Mouse (Mus musculus) midbrain, embryonic 12.5 days (tissue): ENCODE data around the gene Kcnh2. TPM values are rescaled to one million over a fixed set of nuclear protein-coding genes. Genes with fewer than 3 reads are reported as not detected.

ENCODE experiments used
- ATAC-seq: fragments of 200-750 bp; cut with Nextera tagmentation; 2 replicates; pipeline ENCODE4 v1.8.0; 2017; ENCODE audit warnings: low read depth, moderate TSS enrichment, moderate library complexity; ENCODE audit not compliant: low FRiP score
- H3K27ac ChIP-seq: fragments of 300-500 bp; sonication (generic); replicated peaks from 2 replicates; pipeline ENCODE4 v1.5.1; 2016; ENCODE audit warnings: mild to moderate bottlenecking
- H3K27me3 ChIP-seq: fragments of 300-500 bp; sonication (generic); 2 replicates; pipeline ENCODE4 v1.6.1; 2016; ENCODE audit warnings: mild to moderate bottlenecking
- H3K36me3 ChIP-seq: fragments of 300-500 bp; sonication (generic); 2 replicates; pipeline ENCODE4 v1.6.1; 2016
- H3K4me1 ChIP-seq: fragments of 300-500 bp; sonication (generic); 2 replicates; pipeline ENCODE4 v1.6.1; 2016
- H3K4me2 ChIP-seq: fragments of 300-500 bp; sonication (generic); replicated peaks from 2 replicates; pipeline ENCODE4 v1.6.1; 2016; ENCODE audit warnings: mild to moderate bottlenecking, moderate library complexity
- H3K4me3 ChIP-seq: fragments of 300-500 bp; sonication (generic); 2 replicates; pipeline ENCODE4 v1.5.1; 2016; ENCODE audit warnings: mild to moderate bottlenecking
- H3K9ac ChIP-seq: fragments of 300-500 bp; sonication (generic); replicated peaks from 2 replicates; pipeline ENCODE4 v1.6.1; 2016; ENCODE audit warnings: mild to moderate bottlenecking, moderate library complexity
- H3K9me3 ChIP-seq: fragments of 300-500 bp; sonication (generic); 2 replicates; pipeline ENCODE4 v1.6.1; 2016; ENCODE audit warnings: mild to moderate bottlenecking
- WGBS: fragments of 180-500 bp; shearing (Covaris S2); methylation state at CpG from one replicate; pipeline ENCODE4 v1.1.7; 2016; 5-methylcytosine and 5-hydroxymethylcytosine counted together
- polyA plus RNA-seq: library from polyadenylated mRNA; unstranded; fragments of >200 nt; fragmentation: Nextera tagmentation; extraction: Ambion mirVana; gene quantifications from 2 replicates; pipeline ENCODE4 v1.2.1, GENCODE M21; 2016

Kcnh2 gene
- polyA plus RNA-seq, 1 experiment from 2014 or later: 18.0 TPM

DNA sequence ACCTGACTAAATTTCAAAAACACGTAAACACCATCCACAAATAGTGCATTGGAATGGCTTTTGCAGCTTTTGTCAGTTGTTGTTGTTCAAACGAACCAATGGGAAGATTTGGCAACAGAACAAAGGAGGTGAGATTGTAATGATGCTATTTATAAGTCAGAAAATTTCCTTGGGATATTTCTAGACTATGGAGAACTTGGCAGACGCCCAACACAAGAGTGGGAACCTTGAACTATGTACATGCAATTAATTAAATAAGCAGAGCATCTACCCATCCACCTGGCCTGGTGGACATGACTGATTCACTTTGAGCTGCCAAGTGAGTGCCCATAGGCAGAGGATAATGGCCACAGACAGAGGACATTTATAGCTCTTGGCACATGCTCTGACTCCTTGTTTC, 59.5 kb downstream of the Kcnh2 start:
- no peak overlapping the region for H3K9ac ChIP-seq
- no peaks in the 10 kb centered on the region for H3K9me3 ChIP-seq
- no peak for ATAC-seq
- H3K27me3 ChIP-seq: no peaks in the 10 kb centered on the region
- H3K36me3 ChIP-seq: no peaks in the 10 kb centered on the region
- WGBS: 74% methylated on average over 3 of the region's 3 CpGs
- H3K4me2 ChIP-seq: no peak overlapping the region
- no peak overlapping the region for H3K27ac ChIP-seq
- H3K4me3 ChIP-seq: no peak overlapping the region
- H3K4me1 ChIP-seq: no peaks in the 10 kb centered on the region

DNA sequence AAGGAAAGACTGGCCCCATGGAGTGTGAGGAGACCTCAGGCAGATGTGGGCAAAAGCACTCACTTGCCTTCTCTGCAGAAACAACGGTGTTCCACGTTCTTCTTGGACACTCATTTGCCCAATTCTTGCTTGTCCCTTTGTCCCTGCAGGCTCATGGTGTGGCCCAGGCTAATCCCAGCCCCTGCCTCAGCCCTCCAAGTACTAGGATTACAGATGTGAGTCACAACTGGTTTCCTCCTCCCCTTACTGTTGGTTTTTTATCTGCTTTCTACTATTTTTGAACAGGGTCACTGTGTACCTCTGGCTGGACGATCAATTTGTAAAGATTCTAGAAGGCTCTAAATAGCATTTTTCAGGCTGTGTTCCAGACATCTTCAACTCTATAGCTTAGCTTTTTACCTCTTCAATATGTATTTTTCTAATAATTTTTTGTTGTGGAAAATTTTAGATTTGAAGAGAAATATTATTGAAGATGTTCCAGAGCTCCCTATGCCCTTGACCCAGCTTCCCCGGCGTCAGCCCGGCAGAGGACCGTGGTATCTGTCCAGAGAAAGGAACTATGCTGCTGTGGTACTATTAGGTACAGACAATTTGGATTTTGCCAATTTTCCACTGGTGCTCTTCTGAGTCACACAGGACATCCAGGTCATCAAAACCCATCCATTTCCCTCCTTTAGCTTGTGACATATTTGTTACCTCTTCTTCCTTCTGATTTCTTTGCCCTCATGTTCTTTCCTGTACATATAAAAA, 65.0 kb downstream of the Kcnh2 start:
- Histone ChIP-seq H3K9ac (no peak overlapping the region), H3K4me3 (no peak overlapping the region), H3K4me2 (no peak overlapping the region), H3K9me3 (no peaks in the 10 kb centered on the region), H3K27ac (no peak overlapping the region), H3K36me3 (no peaks in the 10 kb centered on the region), H3K4me1 (no peaks in the 10 kb centered on the region; the same call in 1 of the 2 replicates), H3K27me3 (no peaks in the 10 kb centered on the region)
- 76% methylated on average over 7 of the region's 7 CpGs for WGBS
- ATAC-seq: no peak

DNA sequence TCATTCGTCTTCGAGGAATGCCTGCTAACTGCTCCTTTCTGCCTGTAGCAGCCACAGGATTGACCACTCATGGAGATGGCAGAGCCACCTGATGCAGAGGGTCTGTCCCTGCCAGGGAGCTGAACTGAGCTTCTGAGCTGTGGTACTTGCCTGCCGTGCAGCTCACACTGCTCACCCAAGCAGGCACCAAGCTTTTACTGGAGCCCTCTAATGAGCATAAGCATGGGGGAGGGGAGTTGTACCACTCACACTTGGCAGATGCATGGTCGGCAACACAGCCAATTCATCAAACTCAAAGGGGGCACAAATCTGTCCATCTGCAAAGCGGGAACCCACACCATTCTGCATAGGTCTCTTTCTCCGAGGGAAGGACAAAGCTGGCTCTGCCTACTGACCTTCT, 67.3 kb downstream of the Kcnh2 start:
- no peak for ATAC-seq

DNA sequence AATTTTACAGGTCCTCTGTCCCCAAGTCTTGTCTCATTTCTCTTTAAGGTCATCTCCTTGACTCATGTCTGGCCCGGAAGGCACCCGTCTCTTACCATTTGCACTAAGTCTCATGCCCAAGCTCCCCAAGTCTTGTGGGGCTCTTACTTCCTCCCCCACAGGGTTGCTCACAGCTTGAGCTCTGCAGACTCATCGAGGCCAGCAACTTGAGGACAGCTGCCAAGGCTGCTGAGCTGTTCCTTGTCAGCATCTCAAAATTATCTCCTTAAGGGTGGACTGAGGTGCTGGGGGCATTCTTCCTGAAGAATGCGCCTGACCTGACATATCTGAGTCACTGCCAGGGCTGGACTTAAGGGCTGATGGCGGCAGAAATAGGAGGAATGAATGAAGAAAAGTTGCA, 68.2 kb downstream of the Kcnh2 start:
- ATAC-seq: no peak
- H3K4me2 ChIP-seq: no peak overlapping the region
- H3K36me3 ChIP-seq: no peaks in the 10 kb centered on the region
- H3K4me1 ChIP-seq: peaks cover 10% of the 10 kb centered on the region
- H3K9me3 ChIP-seq: no peaks in the 10 kb centered on the region
- H3K27ac ChIP-seq: no peak overlapping the region
- WGBS: 79% methylated on average over 5 of the region's 5 CpGs
- H3K9ac ChIP-seq: no peak overlapping the region
- H3K4me3 ChIP-seq: no peak overlapping the region
- H3K27me3 ChIP-seq: no peaks in the 10 kb centered on the region

More for the DNA sequence above, 67.3 kb downstream of the Kcnh2 start:
- Histone ChIP-seq H3K27ac (no peak overlapping the region), H3K9me3 (no peaks in the 10 kb centered on the region), H3K36me3 (no peaks in the 10 kb centered on the region), H3K4me3 (no peak overlapping the region), H3K9ac (no peak overlapping the region), H3K4me2 (no peak overlapping the region), H3K4me1 (peaks cover 10% of the 10 kb centered on the region), H3K27me3 (no peaks in the 10 kb centered on the region)
- 80% methylated on average over 6 of the region's 6 CpGs for WGBS

DNA sequence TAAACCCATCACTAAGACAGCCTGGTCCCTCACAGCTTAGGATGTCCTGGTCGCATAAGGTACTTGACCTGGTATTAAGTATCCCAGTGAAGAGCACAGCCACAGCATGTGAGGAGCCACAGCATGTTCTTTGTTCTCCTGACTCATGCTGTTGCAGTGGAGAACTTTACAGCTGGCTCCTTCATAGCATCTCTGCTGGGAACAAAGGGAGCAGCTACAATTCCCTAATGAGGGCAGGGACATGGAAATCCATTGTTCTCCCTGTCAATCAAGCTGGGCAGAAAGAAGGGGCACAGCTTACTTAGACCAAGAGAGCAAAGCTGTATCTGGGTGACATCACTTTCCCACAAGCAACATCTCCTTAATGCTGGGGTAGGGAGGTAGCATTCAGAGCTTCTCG, 70.9 kb downstream of the Kcnh2 start:
- ATAC-seq: peak; percentile 62
- Histone ChIP-seq H3K4me3 (no peak overlapping the region), H3K4me2 (no peak overlapping the region), H3K36me3 (no peaks in the 10 kb centered on the region), H3K4me1 (peaks cover 10% of the 10 kb centered on the region), H3K27me3 (no peaks in the 10 kb centered on the region), H3K9ac (no peak overlapping the region), H3K9me3 (no peaks in the 10 kb centered on the region), H3K27ac (peak overlapping the region; percentile 52; the same call in 1 of the 2 replicates)
- 30% methylated on average over 2 of the region's 2 CpGs for WGBS

DNA sequence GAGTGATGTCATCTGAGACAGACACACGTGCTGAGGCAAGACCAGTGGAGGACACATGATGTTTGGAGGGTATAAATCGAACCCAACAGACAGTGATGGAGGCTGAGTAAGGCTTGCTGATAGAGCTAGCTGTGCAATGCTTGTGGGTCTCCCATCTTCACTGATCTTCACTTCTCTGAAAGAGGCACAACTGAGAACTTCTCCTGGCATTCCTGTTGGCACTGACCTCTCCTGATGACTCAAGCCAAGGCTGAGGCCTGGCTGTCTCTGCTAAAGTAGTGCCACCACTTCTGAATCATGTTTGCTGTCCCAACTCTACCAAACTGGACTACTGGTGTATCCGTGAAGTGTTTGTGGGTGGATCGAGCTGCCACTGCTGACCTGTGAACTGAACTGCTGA, 71.9 kb downstream of the Kcnh2 start:
- no peak for ATAC-seq
- Histone ChIP-seq H3K9ac (no peak overlapping the region), H3K36me3 (no peaks in the 10 kb centered on the region), H3K4me1 (peaks cover 10% of the 10 kb centered on the region), H3K27me3 (no peaks in the 10 kb centered on the region), H3K4me2 (no peak overlapping the region), H3K27ac (no peak overlapping the region), H3K4me3 (no peak overlapping the region), H3K9me3 (no peaks in the 10 kb centered on the region)
- 90% methylated on average over 4 of the region's 4 CpGs for WGBS

DNA sequence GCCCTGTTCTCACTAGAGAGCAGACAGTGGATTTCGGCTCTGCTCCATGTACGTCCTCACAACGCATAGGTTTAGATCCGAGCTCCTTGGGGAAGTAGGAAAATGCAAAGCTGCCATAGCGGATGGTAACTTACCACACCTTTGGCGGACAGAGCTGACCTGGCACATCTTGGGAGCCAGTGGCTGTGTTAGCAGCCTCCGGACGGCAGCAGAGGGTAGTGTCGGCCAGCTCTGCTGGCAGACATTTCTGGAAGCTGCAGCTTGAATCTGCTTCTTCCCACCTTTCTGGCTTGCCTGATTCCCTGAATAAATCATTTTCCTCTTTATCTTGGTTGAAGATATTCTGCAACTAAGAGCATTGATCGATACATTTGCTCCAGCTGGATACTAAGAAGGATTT, 73.2 kb downstream of the Kcnh2 start:
- Histone ChIP-seq H3K4me2 (no peak overlapping the region), H3K4me3 (no peak overlapping the region), H3K9me3 (no peaks in the 10 kb centered on the region), H3K27ac (no peak overlapping the region), H3K36me3 (no peaks in the 10 kb centered on the region), H3K9ac (no peak overlapping the region), H3K4me1 (peaks cover 10% of the 10 kb centered on the region), H3K27me3 (no peaks in the 10 kb centered on the region)
- no peak for ATAC-seq
- 91% methylated on average over 10 of the region's 10 CpGs for WGBS

DNA sequence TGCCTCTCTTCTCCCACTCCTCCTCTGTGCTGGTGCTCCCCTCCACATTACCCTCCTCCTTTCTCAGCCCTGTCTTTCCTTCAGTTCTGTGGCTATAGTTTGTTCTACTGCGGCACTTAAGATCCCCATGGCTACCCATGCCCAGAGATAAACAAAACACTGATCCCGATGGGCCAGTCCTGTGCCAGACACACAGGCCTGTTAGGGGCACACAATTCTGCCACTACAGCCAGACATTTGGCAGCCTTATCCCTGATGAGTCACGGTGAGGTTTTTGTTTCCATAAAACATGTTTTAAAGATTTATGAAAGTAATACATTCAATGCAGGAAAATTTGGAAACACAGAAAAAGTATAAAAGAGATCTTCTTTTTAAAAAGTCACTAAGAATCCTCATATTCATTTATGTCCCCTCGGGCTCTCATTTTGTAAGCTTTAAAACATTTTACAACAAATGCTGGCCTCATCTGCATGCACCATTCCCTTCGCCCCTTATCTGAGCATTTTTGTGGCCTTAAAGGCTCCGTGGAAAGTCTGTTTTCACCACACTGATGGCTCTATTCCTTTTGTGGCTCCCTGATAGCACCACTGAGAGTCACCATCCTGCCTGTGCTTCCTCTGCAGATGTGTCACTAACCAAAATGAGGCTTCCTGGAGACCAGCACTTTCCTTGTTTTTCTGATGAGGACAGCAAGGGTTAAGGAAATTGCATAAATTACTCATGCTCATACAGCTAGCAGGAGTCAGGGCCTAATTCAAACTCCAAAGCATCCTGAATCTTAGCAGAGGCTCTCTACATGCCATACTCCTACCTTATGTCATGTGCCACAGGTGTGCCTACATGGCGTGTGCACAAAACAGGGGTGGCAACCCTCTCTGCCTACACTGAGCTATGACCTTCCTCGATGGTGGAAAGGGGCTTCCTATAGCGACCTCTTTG, 77.5 kb downstream of the Kcnh2 start:
- no peaks in the 10 kb centered on the region for H3K36me3 ChIP-seq
- H3K4me2 ChIP-seq: no peak overlapping the region
- no peak for ATAC-seq
- no peak overlapping the region for H3K4me3 ChIP-seq
- H3K27ac ChIP-seq: no peak overlapping the region
- WGBS: 75% methylated on average over 9 of the region's 9 CpGs
- H3K9ac ChIP-seq: no peak overlapping the region
- H3K27me3 ChIP-seq: no peaks in the 10 kb centered on the region
- no peaks in the 10 kb centered on the region for H3K9me3 ChIP-seq
- no peaks in the 10 kb centered on the region for H3K4me1 ChIP-seq

DNA sequence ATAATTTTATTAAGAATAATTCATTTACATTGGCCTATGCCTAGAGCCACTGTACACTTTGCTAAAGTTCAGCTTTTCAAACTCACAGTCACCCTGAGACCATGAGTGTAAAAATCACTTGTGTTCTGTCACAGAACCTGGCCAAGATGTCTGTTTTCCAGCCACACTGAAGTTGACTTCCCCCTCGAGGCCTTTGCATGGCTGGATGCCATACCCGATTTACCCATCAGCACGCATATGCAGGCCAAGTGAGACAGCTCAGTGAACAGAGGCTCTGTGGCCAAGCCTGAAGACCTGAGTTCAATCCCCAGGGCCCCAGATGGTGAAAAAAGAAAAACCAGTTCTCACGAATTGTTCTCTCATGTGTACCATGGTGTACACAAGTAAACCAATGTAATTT, 80.5 kb downstream of the Kcnh2 start:
- H3K4me1 ChIP-seq: 0 out of 2 replicates have a peak, but pooled peaks cover 4% of the 10 kb centered on the region
- no peak overlapping the region for H3K9ac ChIP-seq
- H3K4me2 ChIP-seq: no peak overlapping the region
- H3K4me3 ChIP-seq: no peak overlapping the region
- no peaks in the 10 kb centered on the region for H3K27me3 ChIP-seq
- no peak overlapping the region for H3K27ac ChIP-seq
- H3K9me3 ChIP-seq: no peaks in the 10 kb centered on the region
- WGBS: 83% methylated on average over 4 of the region's 4 CpGs
- no peaks in the 10 kb centered on the region for H3K36me3 ChIP-seq
- ATAC-seq: no peak

Other genes with a start within 250 kb of the Kcnh2 start
- 20.3 and 21.6 TPM in 2 replicates for gene Nupl2, start 186.6 kb downstream of the Kcnh2 start, polyA plus RNA-seq
- gene Nos3, start 13.2 kb upstream of the Kcnh2 start, polyA plus RNA-seq: 7.1 and 9.2 TPM in 2 replicates
- gene Atg9b, start 40.5 kb upstream of the Kcnh2 start, polyA plus RNA-seq: 0.35 and 0.46 TPM in 2 replicates
- gene Abcb8, start 42.1 kb upstream of the Kcnh2 start, polyA plus RNA-seq: 47.1 and 48.0 TPM in 2 replicates
- 0.17 and 0.27 TPM in 2 replicates for gene Asic3, start 61.8 kb upstream of the Kcnh2 start, polyA plus RNA-seq
- 64.1 and 76.9 TPM in 2 replicates for gene Cdk5, start 71.9 kb upstream of the Kcnh2 start, polyA plus RNA-seq
- gene Slc4a2, start 72.2 kb upstream of the Kcnh2 start, polyA plus RNA-seq: 32.7 and 35.7 TPM in 2 replicates
- 102 and 116 TPM in 2 replicates for gene Fastk, start 93.7 kb upstream of the Kcnh2 start, polyA plus RNA-seq
- 31.8 and 35.4 TPM in 2 replicates for gene Tmub1, start 96.2 kb upstream of the Kcnh2 start, polyA plus RNA-seq
- gene Agap3, start 100.6 kb upstream of the Kcnh2 start, polyA plus RNA-seq: 60.4 and 64.6 TPM in 2 replicates
- 0.10 and 0.18 TPM in 2 replicates for gene Gbx1, start 175.6 kb upstream of the Kcnh2 start, polyA plus RNA-seq
- 0.16 and 0.19 TPM in 2 replicates for gene Asb10, start 189.4 kb upstream of the Kcnh2 start, polyA plus RNA-seq
- gene 4931409K22Rik, start 205.2 kb upstream of the Kcnh2 start, polyA plus RNA-seq: 0.06 and 0.09 TPM in 2 replicates
- 126 TPM in 2 replicates for gene Abcf2, start 225.9 kb upstream of the Kcnh2 start, polyA plus RNA-seq
- 18.3 and 22.1 TPM in 2 replicates for gene Chpf2, start 235.1 kb upstream of the Kcnh2 start, polyA plus RNA-seq